Mouse (Mus musculus) heart, postnatal 25 days (tissue): ENCODE results near the gene Lpar2. TPM values are rescaled to one million over a fixed set of nuclear protein-coding genes. Genes with fewer than 3 reads are reported as not detected.

Experiments used
- DNase-seq: peaks from one replicate; pipeline ENCODE4 v3.0.0; 2022; ENCODE audit warnings: low spot score
- intact Hi-C: fragments of 180-260 bp; cut with DNase I; formaldehyde crosslinking; loops from one replicate; pipeline ENCODE4 v1.15.1; 2025
- total RNA-seq, 2 experiments: library from RNA; stranded (reverse); gene quantifications; 2 replicates each; pipeline ENCODE4 v1.2.3; 2021

Lpar2 gene
- total RNA-seq, 2 experiments from 2014 or later = 0.26 to 0.34 TPM

DNA sequence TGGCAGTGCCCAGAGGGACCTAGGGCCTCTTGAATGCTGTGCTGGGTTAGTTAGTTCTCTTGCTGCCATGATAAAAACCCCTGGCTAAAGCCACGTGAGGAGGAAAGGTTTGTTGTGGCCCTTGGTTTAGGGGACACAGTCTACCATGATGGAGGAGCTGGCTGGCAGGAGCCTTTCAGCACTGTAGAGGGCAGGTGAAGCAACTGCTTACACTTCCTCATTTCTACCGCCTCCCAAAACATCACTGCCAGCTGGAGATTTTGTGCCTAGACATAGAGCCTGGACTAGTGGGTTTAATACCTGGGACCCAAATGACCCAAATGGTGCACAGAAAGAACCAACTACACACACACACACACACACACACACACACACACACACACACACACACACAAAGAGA is 39.0 kb downstream of the Lpar2 start:
- intact Hi-C loops = no loop called here

DNA sequence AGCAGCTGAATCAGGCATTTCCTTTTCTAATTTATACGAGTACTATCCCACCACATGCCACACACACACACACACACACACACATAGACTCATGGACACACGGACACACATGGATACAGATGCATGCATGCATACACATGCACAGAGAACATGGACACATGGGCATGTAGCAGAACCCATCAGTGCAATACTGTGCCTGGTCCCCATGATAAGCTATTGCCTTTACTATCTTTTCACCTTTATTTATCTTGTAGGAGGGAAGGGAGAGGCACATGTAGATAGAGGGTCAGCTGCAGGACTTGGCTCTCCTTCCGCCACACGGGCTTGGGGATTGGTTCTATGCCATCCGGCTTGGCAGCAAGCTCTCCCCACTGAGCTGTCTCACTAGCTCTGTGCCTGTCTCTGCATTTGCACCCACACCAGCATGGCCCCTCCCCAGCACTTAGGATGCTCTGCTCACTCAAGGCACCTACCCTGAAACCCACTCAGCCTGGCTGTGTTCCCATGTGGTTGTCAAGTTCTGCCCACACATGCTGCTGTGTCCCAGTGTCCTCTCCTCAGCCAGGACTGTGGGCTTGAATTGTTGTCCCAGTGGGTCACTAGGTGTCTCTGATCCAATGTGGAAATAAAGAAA is 41.3 kb downstream of the Lpar2 start:
- intact Hi-C loops = no loop called here
- no peak for DNase-seq

More for the DNA sequence above, 39.0 kb downstream of the Lpar2 start:
- no peak for DNase-seq

DNA sequence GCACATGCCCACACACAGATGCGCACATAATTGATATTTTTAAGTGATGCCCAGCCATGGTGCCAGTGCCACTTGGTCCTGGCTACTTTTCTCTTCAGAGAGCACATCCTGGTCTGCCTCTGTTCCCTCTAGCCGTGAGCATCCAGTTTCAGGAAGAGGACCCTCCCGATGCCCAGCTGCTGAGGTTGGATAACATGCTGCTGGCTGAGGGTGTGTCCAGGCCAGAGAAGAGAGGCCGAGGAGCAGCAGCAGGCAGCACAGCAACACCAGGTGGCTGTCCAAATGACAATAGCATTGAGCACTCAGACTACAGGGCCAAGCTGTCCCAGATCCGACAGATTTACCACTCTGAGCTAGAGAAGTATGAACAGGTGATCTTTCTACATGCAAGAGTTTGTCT is 42.0 kb downstream of the Lpar2 start:
- intact Hi-C loops = no loop called here

DNA sequence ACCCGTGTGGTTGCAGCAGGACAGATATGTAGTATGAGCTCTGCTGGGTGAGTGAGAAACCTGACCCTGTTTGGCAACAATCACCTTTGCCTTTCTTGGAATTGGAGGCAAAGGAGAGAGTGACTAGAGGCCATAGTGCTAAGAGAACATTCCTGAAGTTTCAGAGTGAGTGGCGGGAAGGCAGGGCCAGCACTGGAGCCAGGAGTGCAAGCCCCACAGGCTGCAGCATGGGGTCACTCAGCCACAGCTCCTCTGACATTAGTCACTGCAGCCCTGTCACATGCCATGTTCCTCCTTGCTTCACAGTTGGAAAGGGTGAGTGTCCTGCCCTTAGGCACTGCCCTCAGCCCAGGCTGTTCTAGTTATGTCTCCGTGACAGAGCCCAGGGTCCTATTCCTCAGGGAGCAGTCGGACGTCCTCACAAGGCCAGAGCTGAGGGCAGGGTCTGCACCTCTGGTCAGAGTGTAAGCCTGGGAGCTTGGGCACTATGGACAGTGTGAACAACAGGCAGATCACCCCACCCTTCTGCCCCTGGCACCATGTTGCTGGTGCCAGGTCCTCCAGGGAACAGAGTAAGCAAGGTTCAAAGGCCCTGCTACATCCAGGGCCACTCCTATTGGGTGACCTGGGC is 45.6 kb downstream of the Lpar2 start:
- intact Hi-C loops = no loop called here
- no peak for DNase-seq

More for the DNA sequence above, 42.0 kb downstream of the Lpar2 start:
- no peak for DNase-seq

DNA sequence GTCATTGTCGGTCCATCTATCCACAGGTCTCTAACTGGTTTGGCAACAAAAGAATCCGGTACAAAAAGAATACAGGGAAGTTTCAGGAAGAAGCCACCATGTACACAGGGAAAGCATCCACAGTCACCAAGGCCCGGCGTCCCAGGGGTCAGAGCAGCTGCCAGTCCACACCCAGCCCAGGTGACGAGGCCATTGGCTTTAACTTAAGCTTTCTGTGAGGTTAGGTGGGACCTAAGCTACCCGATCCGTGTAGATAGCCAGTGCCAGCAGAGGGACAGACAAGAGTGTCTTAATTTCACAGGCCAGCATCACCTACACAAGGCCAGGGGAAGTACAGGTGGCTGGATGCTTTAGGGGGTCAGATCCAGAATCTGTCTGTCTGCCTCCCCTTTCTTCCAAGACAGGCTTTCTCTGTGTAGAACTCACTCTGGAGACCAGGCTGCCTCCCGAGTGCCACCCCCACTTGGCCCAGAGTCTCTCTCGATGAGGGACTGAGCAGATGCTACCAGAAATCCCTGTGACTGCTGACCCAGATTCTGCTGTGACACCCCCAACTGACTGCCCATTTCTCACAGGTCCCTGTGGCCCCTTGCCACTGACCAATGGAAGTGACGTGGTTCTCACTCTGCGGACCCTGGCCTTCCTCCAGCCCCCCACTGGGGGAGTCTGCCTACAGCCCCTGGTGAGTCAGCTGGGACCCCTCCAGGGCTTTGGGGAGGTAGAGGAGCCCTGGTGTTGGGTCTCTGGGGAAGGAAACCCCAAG is 48.0 kb downstream of the Lpar2 start:
- DNase-seq = no peak
- intact Hi-C loops = loop anchor here (10.0 kb wide), 1 partner anchor 245 kb away; the partner anchor contains the start of gene Zfp868

DNA sequence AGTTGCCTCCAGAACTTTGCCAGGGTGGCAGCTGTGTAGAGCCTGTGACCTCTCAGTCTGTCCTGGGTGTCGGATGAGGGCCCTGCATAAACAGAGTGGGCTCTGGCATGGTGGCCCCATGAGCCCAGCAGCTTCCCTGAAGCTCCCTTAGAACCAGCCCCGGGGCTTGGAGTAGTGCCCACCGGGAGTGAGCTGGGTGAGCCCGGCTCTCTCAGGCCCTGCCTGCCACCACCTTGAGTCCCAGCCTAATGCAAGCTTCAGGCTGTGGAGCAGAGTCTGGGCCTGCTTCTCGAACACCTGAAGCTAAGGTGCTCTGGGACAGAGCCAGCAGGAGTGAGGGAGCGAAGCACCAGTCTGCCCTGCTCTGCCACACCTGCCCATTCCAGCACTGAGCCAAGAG is 48.7 kb downstream of the Lpar2 start:
- intact Hi-C loops = loop anchor here (10.0 kb wide), 1 partner anchor 246 kb away; the partner anchor contains the start of gene Zfp868

DNA sequence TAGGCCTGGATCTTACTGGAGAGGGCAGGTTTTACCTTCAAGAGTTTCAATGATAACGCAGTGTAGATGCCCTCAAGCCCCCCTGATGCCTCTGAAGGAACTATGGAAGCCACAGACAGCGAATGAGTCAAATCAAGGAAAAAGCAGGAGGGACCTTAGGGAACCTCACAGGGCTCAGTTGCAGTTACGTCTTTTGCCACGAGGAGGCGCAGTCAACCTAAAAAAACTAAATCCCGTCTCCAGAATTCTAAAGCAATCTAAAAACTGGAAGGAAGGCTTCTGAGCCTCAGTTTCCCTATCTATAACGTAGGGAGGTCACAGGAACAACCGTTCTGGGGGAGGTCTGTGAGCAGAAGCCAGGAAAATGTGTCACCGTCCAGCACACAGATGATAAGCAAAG is 51.9 kb downstream of the Lpar2 start:
- no peak for DNase-seq
- intact Hi-C loops = loop anchor here (1.0 to 10.0 kb wide), 3 partner anchors 42 to 292 kb away; partner anchors contain the start of gene Zfp868

More for the DNA sequence above, 48.7 kb downstream of the Lpar2 start:
- DNase-seq = no peak

DNA sequence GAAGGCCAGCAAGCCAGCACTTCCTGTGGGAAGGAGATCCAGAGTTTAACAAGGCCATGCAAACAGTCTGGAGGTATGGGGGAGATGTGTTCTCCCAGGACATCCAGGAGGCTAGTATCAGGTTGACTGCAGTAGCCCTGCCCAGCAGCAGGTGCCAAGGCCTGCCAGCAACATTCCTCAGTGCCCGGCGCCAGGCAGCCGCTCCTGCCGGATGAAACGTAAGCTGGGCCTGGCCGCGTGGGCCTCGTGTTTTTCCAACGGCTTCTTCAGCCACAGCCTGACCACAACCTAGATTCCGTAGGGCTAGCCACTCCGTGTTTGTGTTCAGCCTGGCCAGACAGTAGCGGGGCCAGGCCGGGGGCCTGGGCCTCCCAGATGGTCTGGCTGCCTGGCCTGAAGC is 52.4 kb downstream of the Lpar2 start:
- no peak for DNase-seq
- intact Hi-C loops = loop anchor here (1.0 to 10.0 kb wide), 3 partner anchors 42 to 292 kb away; partner anchors contain the start of gene Zfp868

DNA sequence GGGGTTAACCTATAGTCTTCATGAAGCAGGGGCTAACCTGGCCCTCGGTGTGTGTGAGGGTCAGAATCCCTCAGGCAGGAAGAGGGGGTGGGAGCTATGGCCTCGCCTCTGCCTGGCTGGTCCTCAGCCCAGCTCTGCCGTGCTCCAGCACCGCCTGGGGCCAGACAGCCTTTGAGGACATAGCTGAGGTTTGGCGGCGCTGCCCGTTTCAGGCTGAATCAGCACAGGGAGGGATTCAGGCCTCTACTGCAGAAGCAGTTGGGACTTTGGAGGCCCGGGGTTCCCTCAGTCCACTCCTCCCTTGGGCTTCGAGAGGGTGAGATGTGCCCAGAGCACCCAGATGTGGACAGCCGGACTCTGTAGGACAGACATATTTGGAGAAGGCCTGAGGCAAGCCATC is 53.9 kb downstream of the Lpar2 start:
- intact Hi-C loops = loop anchor here (10.0 kb wide), 1 partner anchor 251 kb away; the partner anchor contains the start of gene Zfp868
- DNase-seq = no peak

DNA sequence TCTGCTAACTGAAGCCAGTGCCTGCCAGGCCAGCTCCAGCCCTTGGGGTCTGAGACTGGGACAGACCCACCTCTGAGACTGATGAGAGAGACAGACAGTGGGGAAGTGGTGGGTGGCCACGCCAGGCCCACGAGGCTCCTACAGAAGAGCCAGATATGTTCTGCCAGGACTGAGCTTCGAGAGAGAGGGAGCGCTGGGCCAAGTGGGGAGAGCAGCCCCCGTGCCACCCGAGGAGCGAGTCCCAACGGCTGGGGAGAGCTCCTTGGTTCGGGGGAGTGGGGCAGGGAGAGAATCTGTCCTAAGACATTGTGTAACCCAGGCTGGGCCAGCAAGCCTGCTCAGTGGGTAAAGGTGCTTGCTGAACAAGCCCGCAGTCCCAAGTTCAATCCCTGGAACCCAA is 54.7 kb downstream of the Lpar2 start:
- no peak for DNase-seq

DNA sequence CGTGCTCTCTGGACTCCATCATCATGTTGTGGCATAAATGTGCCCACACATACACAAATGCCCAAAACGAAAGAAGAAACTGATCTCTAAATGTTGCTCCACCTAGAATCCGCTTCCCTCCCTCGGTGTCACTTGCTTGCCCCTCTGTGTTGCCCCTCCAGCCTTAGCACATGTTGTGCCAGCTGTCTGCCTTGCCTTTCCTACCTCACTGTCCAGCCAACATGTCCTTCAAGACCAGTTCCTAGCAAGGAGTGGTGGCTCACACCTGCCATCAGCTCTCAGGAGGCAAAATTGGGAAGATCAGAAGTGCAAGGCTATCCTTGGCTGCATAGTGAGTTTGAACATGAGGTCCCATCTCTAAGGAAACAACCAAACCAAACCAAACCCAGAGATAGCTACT is 55.2 kb downstream of the Lpar2 start:
- intact Hi-C loops = loop anchor here (10.0 kb wide), 1 partner anchor 253 kb away; the partner anchor contains the start of gene Zfp868

More for the DNA sequence above, 54.7 kb downstream of the Lpar2 start:
- intact Hi-C loops = loop anchor here (10.0 kb wide), 1 partner anchor 252 kb away; the partner anchor contains the start of gene Zfp868

DNA sequence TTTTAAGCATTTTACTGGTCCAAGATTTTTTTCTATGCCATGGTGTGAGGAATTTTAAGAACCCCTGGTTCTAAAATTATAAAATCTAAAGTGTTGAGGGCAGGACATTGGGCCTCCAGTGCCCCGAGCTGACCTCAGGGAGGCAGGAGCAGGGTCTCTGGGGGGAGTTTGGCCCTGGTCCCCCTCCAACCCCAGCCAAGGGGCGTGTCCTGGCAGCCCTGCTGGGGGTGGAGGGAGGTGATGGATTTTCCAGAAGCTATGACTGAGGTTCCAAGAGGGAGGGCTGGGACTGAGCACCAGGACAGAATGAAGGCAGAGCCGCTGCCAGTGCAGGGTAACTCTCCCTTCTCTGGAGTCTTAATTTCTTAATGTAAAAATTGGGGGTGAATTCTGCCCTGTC is 55.8 kb downstream of the Lpar2 start:
- no peak for DNase-seq
- intact Hi-C loops = loop anchor here (10.0 kb wide), 1 partner anchor 253 kb away; the partner anchor contains the start of gene Zfp868

More for the DNA sequence above, 55.2 kb downstream of the Lpar2 start:
- no peak for DNase-seq

DNA sequence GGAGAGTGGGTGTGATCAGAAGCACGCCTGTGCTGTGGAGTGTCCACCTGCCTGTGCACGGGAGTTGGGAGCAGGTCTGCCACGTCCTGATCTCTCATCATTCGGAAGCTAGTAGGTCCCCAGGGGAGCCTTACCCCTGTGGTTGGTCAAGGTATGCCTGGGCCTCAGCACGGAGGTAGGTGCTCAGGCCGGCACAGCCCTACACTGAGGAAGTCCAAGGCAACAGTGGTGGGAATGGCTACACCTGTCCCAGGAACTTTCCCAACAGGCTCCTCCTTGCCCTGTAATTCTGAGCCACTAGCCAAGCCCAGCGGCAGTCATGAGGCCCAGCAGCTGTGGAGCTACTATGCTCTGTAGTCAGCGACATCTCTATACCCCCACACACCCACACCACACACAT is 57.4 kb downstream of the Lpar2 start:
- DNase-seq = no peak
- intact Hi-C loops = loop anchor here (10.0 kb wide), 1 partner anchor 255 kb away; the partner anchor contains the start of gene Zfp868

Other genes starting within 250 kb of the Lpar2 start
- 1 to 10 TPM; 7.1 to 9.6 TPM for gene Zfp868, start 196.9 kb upstream of the Lpar2 start, total RNA-seq
- gene Zfp964, start 167.9 kb upstream of the Lpar2 start, total RNA-seq = 1 to 10 TPM; 1.2 to 1.4 TPM
- gene Zfp869, start 111.7 kb upstream of the Lpar2 start, total RNA-seq = 10 to 100 TPM; 12.2 to 14.5 TPM
- 1 to 10 TPM; 2.1 to 2.8 TPM for gene Zfp963, start 72.5 kb upstream of the Lpar2 start, total RNA-seq
- gene Gm20422, start 47.5 kb upstream of the Lpar2 start, total RNA-seq = 1 to 10 TPM; 1.2 to 1.8 TPM
- gene Atp13a1, start 31.3 kb upstream of the Lpar2 start, total RNA-seq = 10 to 100 TPM; 15.0 to 15.1 TPM
- 10 to 100 TPM; 15.5 to 19.4 TPM for gene Zfp866, start 31.3 kb upstream of the Lpar2 start, total RNA-seq
- 1 to 10 TPM; 4.9 to 5.5 TPM for gene Gmip, start 13.8 kb upstream of the Lpar2 start, total RNA-seq
- under 1 TPM in 1 of 2 experiments, not detected in 1; 0.39 TPM for gene Pbx4, start 10.1 kb downstream of the Lpar2 start, total RNA-seq
- gene Cilp2, start 65.3 kb downstream of the Lpar2 start, total RNA-seq = 1 to 10 TPM; 2.8 to 2.9 TPM
- under 1 TPM in 1 of 2 experiments, not detected in 1; 0.20 TPM for gene Tssk6, start 79.8 kb downstream of the Lpar2 start, total RNA-seq
- 100 to 1,000 TPM; 446 to 456 TPM for gene Ndufa13, start 80.1 kb downstream of the Lpar2 start, total RNA-seq
- 10 to 100 TPM in 1 of 2 experiments, 1 to 10 TPM in 1; 9.6 to 14.8 TPM for gene Yjefn3, start 80.3 kb downstream of the Lpar2 start, total RNA-seq
- 10 to 100 TPM; 34.3 to 35.6 TPM for gene Gatad2a, start 174.0 kb downstream of the Lpar2 start, total RNA-seq
- gene Mau2, start 220.3 kb downstream of the Lpar2 start, total RNA-seq = 10 to 100 TPM; 34.7 to 35.5 TPM
- gene Sugp1, start 220.4 kb downstream of the Lpar2 start, total RNA-seq = 10 to 100 TPM; 17.2 to 18.4 TPM